In genomic region chr17:65667792-65668191, GRCm38 (mm10) we compare ENCODE assay signal across 20 mouse cellular contexts. TPM values are rescaled to one million over a fixed set of nuclear protein-coding genes. Genes with fewer than 3 reads are reported as not detected.
"Had no signal": no experiment of that assay in that cellular context is flagged by ENCODE, and none has a peak within 500 bp of the region (broad histone marks: within the 10 kb centered on the region; RNA-seq: fewer than 3 reads in every experiment).

No protein-coding gene starts in this region.

- DNase-seq: lung, embryonic 14.5 days; lung, postnatal 14 days; midbrain, embryonic 14.5 days; right cerebral cortex, postnatal 14 days; thymus, adult 2 months; thymus, postnatal 25 days; thymus, postnatal 4 days had no signal

- H3K27me3 ChIP-seq: liver, embryonic 12.5 days; midbrain, embryonic 12.5 days; neural tube, embryonic 13.5 days; neural tube, embryonic 15.5 days; stomach, embryonic 15.5 days had no signal

- H3K9me3 ChIP-seq: liver, embryonic 12.5 days; midbrain, embryonic 10.5 days; midbrain, embryonic 12.5 days; neural tube, embryonic 13.5 days; neural tube, embryonic 15.5 days; stomach, embryonic 15.5 days had no signal

- ATAC-seq: liver, embryonic 12.5 days; midbrain, embryonic 16.5 days had no signal

- H3K9ac ChIP-seq: liver, embryonic 12.5 days; liver, embryonic 14.5 days; lung, embryonic 14.5 days; midbrain, embryonic 12.5 days; neural tube, embryonic 13.5 days; neural tube, embryonic 15.5 days; stomach, embryonic 15.5 days had no signal

- H3K36me3 ChIP-seq: liver, embryonic 12.5 days; midbrain, embryonic 10.5 days; midbrain, embryonic 12.5 days; neural tube, embryonic 15.5 days; stomach, embryonic 15.5 days had no signal

- H3K4me3 ChIP-seq: liver, embryonic 12.5 days; midbrain, embryonic 10.5 days; midbrain, embryonic 12.5 days; myocyte; neural tube, embryonic 13.5 days; neural tube, embryonic 15.5 days; stomach, embryonic 15.5 days had no signal

- H3K4me2 ChIP-seq: liver, embryonic 12.5 days; lung, embryonic 14.5 days; midbrain, embryonic 12.5 days; neural tube, embryonic 13.5 days; neural tube, embryonic 15.5 days had no signal

- H3K4me1 ChIP-seq: midbrain, embryonic 10.5 days; midbrain, embryonic 12.5 days; neural tube, embryonic 15.5 days had no signal

- H3K27ac ChIP-seq: liver, embryonic 12.5 days; liver, embryonic 14.5 days; midbrain, embryonic 10.5 days; midbrain, embryonic 12.5 days; neural tube, embryonic 13.5 days; neural tube, embryonic 15.5 days; stomach, embryonic 15.5 days had no signal

RNA-seq across cellular contexts. Expression of gene Txndc2, which starts 25.8 kb away (rescaled TPM):
- polyA plus RNA-seq: liver, adult 2 months; liver, embryonic 12.5 days; liver, embryonic 14.5 days; liver, embryonic 16.5 days; lung, embryonic 16.5 days; midbrain, embryonic 10.5 days; midbrain, embryonic 16.5 days; neural tube, embryonic 13.5 days; spleen, adult 2 months; stomach, embryonic 15.5 days; thymus, adult 2 months had no signal
